Mouse (Mus musculus): Measurements from ENCODE around the gene Ttn.

DNA sequence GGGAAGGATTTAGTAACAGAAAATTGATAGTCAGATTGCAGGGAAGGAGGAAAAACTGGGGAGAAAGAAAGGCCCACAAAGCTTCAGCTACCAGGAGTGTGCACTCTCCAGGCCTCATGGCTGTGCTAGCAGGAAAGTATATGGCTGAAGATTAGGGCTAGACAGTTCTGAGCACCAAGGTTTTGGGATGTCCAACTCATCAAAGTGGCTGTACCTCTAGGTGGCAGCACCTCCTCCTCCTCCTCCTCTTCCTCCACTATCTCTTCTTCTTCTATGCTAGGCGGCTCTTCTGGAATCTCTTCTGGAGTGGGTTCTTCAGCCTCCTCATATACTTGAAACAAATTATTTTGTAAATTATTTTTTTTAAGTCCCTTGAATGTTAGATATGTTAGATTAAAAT is 139.2 kb downstream of the Ttn start:
- TF ChIP-seq POLR2A (IDR thresholded peaks at IDR 0.05; ENCODE audit: insufficient read length, low read depth) (no peak), SRF (IDR thresholded peaks at IDR 0.05; ENCODE audit: control insufficient read depth, insufficient read length, low read depth) (no peak), TCF3 (IDR thresholded peaks at IDR 0.05; ENCODE audit: insufficient read length, low read depth) (no peak), MYOG (IDR thresholded peaks at IDR 0.05; ENCODE audit: control insufficient read depth in 1 of 3, insufficient read depth in 1 of 3, insufficient read length in 2 of 3, low read depth in 2 of 3) (no peak), MAX (IDR thresholded peaks at IDR 0.05; ENCODE audit: low read depth) (no peak)
